Comparison of ENCODE assay signal across 20 mouse cellular contexts in genomic region chr3:149498765-149499164, GRCm38 (mm10).
"Had no signal": no experiment of that assay in that cellular context is flagged by ENCODE, and none has a peak within 500 bp of the region (broad histone marks: within the 10 kb centered on the region; RNA-seq: fewer than 3 reads in every experiment).

No protein-coding gene starts in this region.

- ATAC-seq: midbrain, embryonic 16.5 days had no signal

- H3K4me1 ChIP-seq: megakaryocyte, embryonic 14.5 days; midbrain, embryonic 10.5 days; midbrain, embryonic 12.5 days; neural tube, embryonic 13.5 days; neural tube, embryonic 15.5 days; stomach, embryonic 15.5 days had no signal

- H3K27ac ChIP-seq: midbrain, embryonic 10.5 days; midbrain, embryonic 12.5 days; neural tube, embryonic 13.5 days; neural tube, embryonic 15.5 days; stomach, embryonic 15.5 days; stomach, postnatal 0 days had no signal

- H3K4me3 ChIP-seq: megakaryocyte, embryonic 14.5 days; midbrain, embryonic 10.5 days; midbrain, embryonic 12.5 days; myocyte; neural tube, embryonic 13.5 days; neural tube, embryonic 15.5 days; stomach, embryonic 15.5 days had no signal

- H3K27me3 ChIP-seq: megakaryocyte, embryonic 14.5 days; midbrain, embryonic 12.5 days; neural tube, embryonic 13.5 days; neural tube, embryonic 15.5 days; stomach, embryonic 15.5 days had no signal

- DNase-seq: lung, adult 18-20 months; lung, embryonic 14.5 days; lung, postnatal 10 days; lung, postnatal 4 days; retina, postnatal 1 day; right cerebral cortex, adult 18-20 months; right cerebral cortex, postnatal 25 days; right cerebral cortex, postnatal 4 days; thymus, adult 2 months; thymus, postnatal 25 days; thymus, postnatal 4 days had no signal
